Mouse (Mus musculus): ENCODE measurements around the gene Plekhf1. TPM values are rescaled to one million over a fixed set of nuclear protein-coding genes. Genes with fewer than 3 reads are reported as not detected.
A peak's percentile ranks its signal among the peaks of the same experiment; 100 is the strongest.

Plekhf1 gene
- polyA plus RNA-seq, 1 experiment from 2014 or later = 4.0 TPM

- H3K9ac ChIP-seq (ENCODE audit: low read length) = no peak overlapping the region
- H3K27ac ChIP-seq (replicated peaks in 1 of 2; ENCODE audit: control insufficient read depth in 1 of 2, insufficient read depth in 1 of 2, low read depth in 2 of 2, low read length in 2 of 2) = no peak overlapping the region
- H3K27me3 ChIP-seq (ENCODE audit: control insufficient read depth, insufficient read depth, low read length) = no peaks in the 10 kb centered on the region
- H3K4me3 ChIP-seq (ENCODE audit: control insufficient read depth in 1 of 2, insufficient read depth in 1 of 2, low read depth in 1 of 2, low read length in 2 of 2) = no peak overlapping the region
- 72% methylated on average over 3 of the region's 3 CpGs for WGBS
- no peaks in the 10 kb centered on the region for H3K36me3 ChIP-seq (ENCODE audit: control insufficient read depth, insufficient read depth, low read length)
- H3K4me2 ChIP-seq (ENCODE audit: low read length) = no peak overlapping the region
- no peaks in the 10 kb centered on the region for H3K9me3 ChIP-seq (ENCODE audit: control insufficient read depth, low read length)
- no peak for ATAC-seq (ENCODE audit: insufficient number of reproducible peaks, insufficient read depth, low FRiP score, low read depth)
- H3K4me1 ChIP-seq (ENCODE audit: control insufficient read depth in 2 of 2, insufficient read depth in 2 of 2, low read length in 2 of 2) = peaks cover 0 to 7% of the 10 kb centered on the region in 2 experiments; a peak in 2 of 4 replicates
These were observed 21.3 kb downstream of the Plekhf1 start for GRCm38 (mm10) chr7:38206564-38206963.

- H3K9me3 ChIP-seq (ENCODE audit: control insufficient read depth, low read length) = no peaks in the 10 kb centered on the region
- H3K36me3 ChIP-seq (ENCODE audit: control insufficient read depth, insufficient read depth, low read length) = no peaks in the 10 kb centered on the region
- 56% methylated on average over 2 of the region's 2 CpGs for WGBS
- no peak overlapping the region for H3K9ac ChIP-seq (ENCODE audit: low read length)
- H3K4me3 ChIP-seq (ENCODE audit: control insufficient read depth in 1 of 2, insufficient read depth in 1 of 2, low read depth in 1 of 2, low read length in 2 of 2) = no peak overlapping the region
- no peak for ATAC-seq (ENCODE audit: insufficient number of reproducible peaks, insufficient read depth, low FRiP score, low read depth)
- H3K27me3 ChIP-seq (ENCODE audit: control insufficient read depth, insufficient read depth, low read length) = no peaks in the 10 kb centered on the region
- H3K4me1 ChIP-seq (ENCODE audit: control insufficient read depth in 2 of 2, insufficient read depth in 2 of 2, low read length in 2 of 2) = peaks cover 4 to 7% of the 10 kb centered on the region in 2 experiments; a peak in 2 of 4 replicates
- no peak overlapping the region for H3K4me2 ChIP-seq (ENCODE audit: low read length)
- no peak overlapping the region for H3K27ac ChIP-seq (replicated peaks in 1 of 2; ENCODE audit: control insufficient read depth in 1 of 2, insufficient read depth in 1 of 2, low read depth in 2 of 2, low read length in 2 of 2)
These were observed 22.0 kb downstream of the Plekhf1 start for GRCm38 (mm10) chr7:38205801-38206200.

- H3K9me3 ChIP-seq (ENCODE audit: control insufficient read depth, low read length) = no peaks in the 10 kb centered on the region
- H3K36me3 ChIP-seq (ENCODE audit: control insufficient read depth, insufficient read depth, low read length) = no peaks in the 10 kb centered on the region
- no peak for ATAC-seq (ENCODE audit: insufficient number of reproducible peaks, insufficient read depth, low FRiP score, low read depth)
- H3K9ac ChIP-seq (ENCODE audit: low read length) = no peak overlapping the region
- no peak overlapping the region for H3K27ac ChIP-seq (replicated peaks in 1 of 2; ENCODE audit: control insufficient read depth in 1 of 2, insufficient read depth in 1 of 2, low read depth in 2 of 2, low read length in 2 of 2)
- H3K4me1 ChIP-seq (ENCODE audit: control insufficient read depth in 2 of 2, insufficient read depth in 2 of 2, low read length in 2 of 2) = peaks cover under 1 to 4% of the 10 kb centered on the region in 2 experiments; a peak in 1 of 4 replicates
- WGBS = 82% methylated on average over 6 of the region's 6 CpGs
- no peaks in the 10 kb centered on the region for H3K27me3 ChIP-seq (ENCODE audit: control insufficient read depth, insufficient read depth, low read length)
- no peak overlapping the region for H3K4me2 ChIP-seq (ENCODE audit: low read length)
- no peak overlapping the region for H3K4me3 ChIP-seq (ENCODE audit: control insufficient read depth in 1 of 2, insufficient read depth in 1 of 2, low read depth in 1 of 2, low read length in 2 of 2)
These were observed 23.5 kb downstream of the Plekhf1 start for GRCm38 (mm10) chr7:38204314-38204713.

- 23% methylated on average over 3 of the region's 3 CpGs for WGBS
These were observed 26.5 kb downstream of the Plekhf1 start for GRCm38 (mm10) chr7:38201290-38201658.

GRCm38 (mm10) chr7:38200606-38201289 is 27.1 kb downstream of the Plekhf1 start:
- Histone ChIP-seq H3K9me3 (ENCODE audit: control insufficient read depth, low read length) (no peaks in the 10 kb centered on the region), H3K27ac (replicated peaks in 1 of 2; ENCODE audit: control insufficient read depth in 1 of 2, insufficient read depth in 1 of 2, low read depth in 2 of 2, low read length in 2 of 2) (no peak overlapping the region), H3K4me3 (ENCODE audit: control insufficient read depth in 1 of 2, insufficient read depth in 1 of 2, low read depth in 1 of 2, low read length in 2 of 2) (no peak overlapping the region), H3K27me3 (ENCODE audit: control insufficient read depth, insufficient read depth, low read length) (no peaks in the 10 kb centered on the region), H3K4me1 (ENCODE audit: control insufficient read depth in 2 of 2, insufficient read depth in 2 of 2, low read length in 2 of 2) (0 out of 4 replicates have a peak, but pooled peaks cover 0 to 4% of the 10 kb centered on the region in 2 experiments), H3K36me3 (ENCODE audit: control insufficient read depth, insufficient read depth, low read length) (peaks cover 7% of the 10 kb centered on the region), H3K4me2 (ENCODE audit: low read length) (peak overlapping the region; percentile 53), H3K9ac (ENCODE audit: low read length) (peak overlapping the region; percentile 13; the same call in 1 of the 2 replicates)
- peak; percentile 66; the same call in 1 of the 2 replicates for ATAC-seq (ENCODE audit: insufficient number of reproducible peaks, insufficient read depth, low FRiP score, low read depth)
- 4% methylated on average over 28 of the region's 28 CpGs for WGBS

More at GRCm38 (mm10) chr7:38201290-38201658, 26.5 kb downstream of the Plekhf1 start:
- no peak overlapping the region for H3K9ac ChIP-seq (ENCODE audit: low read length)
- 0 out of 4 replicates have a peak, but pooled peaks cover 0 to 4% of the 10 kb centered on the region in 2 experiments for H3K4me1 ChIP-seq (ENCODE audit: control insufficient read depth in 2 of 2, insufficient read depth in 2 of 2, low read length in 2 of 2)
- H3K4me2 ChIP-seq (ENCODE audit: low read length) = no peak overlapping the region
- no peaks in the 10 kb centered on the region for H3K9me3 ChIP-seq (ENCODE audit: control insufficient read depth, low read length)
- ATAC-seq (ENCODE audit: insufficient number of reproducible peaks, insufficient read depth, low FRiP score, low read depth) = no peak
- H3K36me3 ChIP-seq (ENCODE audit: control insufficient read depth, insufficient read depth, low read length) = peaks cover 2% of the 10 kb centered on the region; the same call in 1 of the 2 replicates
- H3K4me3 ChIP-seq (ENCODE audit: control insufficient read depth in 1 of 2, insufficient read depth in 1 of 2, low read depth in 1 of 2, low read length in 2 of 2) = no peak overlapping the region
- H3K27me3 ChIP-seq (ENCODE audit: control insufficient read depth, insufficient read depth, low read length) = no peaks in the 10 kb centered on the region
- no peak overlapping the region for H3K27ac ChIP-seq (replicated peaks in 1 of 2; ENCODE audit: control insufficient read depth in 1 of 2, insufficient read depth in 1 of 2, low read depth in 2 of 2, low read length in 2 of 2)

- no peak for ATAC-seq (ENCODE audit: insufficient number of reproducible peaks, insufficient read depth, low FRiP score, low read depth)
These were observed 27.8 kb downstream of the Plekhf1 start for GRCm38 (mm10) chr7:38199907-38200605.

GRCm38 (mm10) chr7:38191571-38191970 is 36.2 kb downstream of the Plekhf1 start:
- ATAC-seq (ENCODE audit: insufficient number of reproducible peaks, insufficient read depth, low FRiP score, low read depth) = no peak
- WGBS = 45% methylated on average over 10 of the region's 10 CpGs
- H3K4me2 ChIP-seq (ENCODE audit: low read length) = no peak overlapping the region

More at GRCm38 (mm10) chr7:38199907-38200605, 27.8 kb downstream of the Plekhf1 start:
- WGBS = 64% methylated on average over 8 of the region's 8 CpGs
- Histone ChIP-seq H3K27me3 (ENCODE audit: control insufficient read depth, insufficient read depth, low read length) (no peaks in the 10 kb centered on the region), H3K27ac (replicated peaks in 1 of 2; ENCODE audit: control insufficient read depth in 1 of 2, insufficient read depth in 1 of 2, low read depth in 2 of 2, low read length in 2 of 2) (no peak overlapping the region), H3K4me2 (ENCODE audit: low read length) (no peak overlapping the region), H3K9ac (ENCODE audit: low read length) (no peak overlapping the region), H3K36me3 (ENCODE audit: control insufficient read depth, insufficient read depth, low read length) (peaks cover 14% of the 10 kb centered on the region), H3K9me3 (ENCODE audit: control insufficient read depth, low read length) (no peaks in the 10 kb centered on the region), H3K4me1 (ENCODE audit: control insufficient read depth in 2 of 2, insufficient read depth in 2 of 2, low read length in 2 of 2) (0 out of 4 replicates have a peak, but pooled peaks cover 0 to 4% of the 10 kb centered on the region in 2 experiments), H3K4me3 (ENCODE audit: control insufficient read depth in 1 of 2, insufficient read depth in 1 of 2, low read depth in 1 of 2, low read length in 2 of 2) (no peak overlapping the region)

More at GRCm38 (mm10) chr7:38191571-38191970, 36.2 kb downstream of the Plekhf1 start:
- Histone ChIP-seq H3K27ac (replicated peaks in 1 of 2; ENCODE audit: control insufficient read depth in 1 of 2, insufficient read depth in 1 of 2, low read depth in 2 of 2, low read length in 2 of 2) (no peak overlapping the region), H3K36me3 (ENCODE audit: control insufficient read depth, insufficient read depth, low read length) (peaks cover 31% of the 10 kb centered on the region), H3K9ac (ENCODE audit: low read length) (no peak overlapping the region), H3K9me3 (ENCODE audit: control insufficient read depth, low read length) (no peaks in the 10 kb centered on the region), H3K4me3 (ENCODE audit: control insufficient read depth in 1 of 2, insufficient read depth in 1 of 2, low read depth in 1 of 2, low read length in 2 of 2) (no peak overlapping the region), H3K4me1 (ENCODE audit: control insufficient read depth in 2 of 2, insufficient read depth in 2 of 2, low read length in 2 of 2) (no peaks in the 10 kb centered on the region), H3K27me3 (ENCODE audit: control insufficient read depth, insufficient read depth, low read length) (no peaks in the 10 kb centered on the region)

Measured in heart, embryonic 14.5 days (tissue).